Mouse (Mus musculus): ENCODE results near the gene Npy4r.

The Npy4r gene

DNA sequence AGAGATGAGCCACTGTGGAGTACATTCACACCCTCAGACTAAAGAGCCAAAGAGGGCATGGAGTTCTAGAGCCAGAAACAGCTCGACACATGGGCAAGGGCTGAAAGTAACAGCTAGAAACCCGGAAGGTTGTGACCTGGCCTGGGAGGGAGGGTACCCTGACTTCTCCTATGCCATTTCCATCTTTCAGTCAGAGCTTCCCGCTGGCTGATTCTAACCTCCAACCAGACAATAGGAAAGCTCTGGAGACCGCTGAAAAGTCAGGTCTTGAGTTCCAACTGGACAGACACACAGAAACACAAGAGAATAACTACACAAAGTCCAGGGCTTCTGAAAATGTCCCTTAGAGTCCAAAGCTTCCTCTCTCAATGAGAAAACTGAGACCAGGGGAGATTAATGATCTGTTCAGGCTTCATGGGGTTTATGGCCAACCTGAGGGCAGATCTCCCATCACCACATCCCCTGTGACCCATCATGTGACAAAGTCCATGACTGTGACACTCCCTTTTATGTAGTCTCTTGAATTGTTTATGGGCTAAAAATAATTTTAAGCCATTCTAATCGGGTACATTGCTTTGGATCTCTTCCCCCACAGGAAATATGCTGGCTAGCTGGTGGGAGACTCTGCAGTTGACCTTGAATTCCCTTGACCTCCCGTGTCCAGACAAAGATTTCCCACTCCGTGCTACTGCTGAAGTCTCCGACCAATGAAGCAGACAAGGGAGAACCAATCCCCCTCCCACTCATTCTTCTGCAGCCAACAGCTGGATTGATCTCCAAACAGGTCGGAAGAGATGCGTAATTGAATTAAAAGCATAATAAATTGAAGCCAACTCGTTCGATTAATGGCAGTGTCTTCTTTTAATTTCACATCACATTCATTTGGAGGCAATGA is 32.0 kb downstream of the Npy4r start:
- DNase-seq (ENCODE audit: inconsistent ontology term): no peak

DNA sequence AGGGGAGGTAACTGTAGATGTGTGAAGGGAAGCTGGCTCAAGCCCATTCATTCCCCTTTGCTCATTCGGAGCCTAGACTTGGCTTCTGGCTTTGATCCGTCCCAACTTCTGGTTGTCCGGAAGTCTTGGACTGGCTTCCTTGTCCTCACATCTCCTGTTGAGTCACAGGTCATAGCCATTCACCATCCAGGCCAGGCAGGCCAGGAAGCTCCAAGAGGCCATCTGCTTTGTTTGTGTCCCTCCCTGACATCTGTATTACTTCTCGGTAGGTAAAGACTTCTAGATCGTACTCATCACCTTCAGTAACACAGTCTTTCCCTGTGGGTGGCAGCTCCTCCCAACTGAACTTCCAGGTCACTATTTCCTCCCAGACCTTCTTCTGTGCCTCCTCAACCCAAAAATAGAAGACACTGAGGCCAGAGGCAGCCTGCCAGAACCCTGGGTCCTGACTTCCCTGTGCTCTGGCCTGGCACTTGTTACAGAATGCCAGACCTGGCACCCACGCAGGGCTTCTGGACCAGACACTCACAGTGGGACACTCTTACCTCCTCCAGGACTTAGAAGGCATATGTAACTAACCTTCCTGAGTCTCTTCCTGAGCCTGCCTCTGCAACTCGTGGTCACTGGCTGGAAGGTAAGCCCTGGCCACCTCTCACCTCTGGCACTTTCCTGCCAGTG is 33.1 kb downstream of the Npy4r start:
- no peak for DNase-seq (ENCODE audit: inconsistent ontology term)

DNA sequence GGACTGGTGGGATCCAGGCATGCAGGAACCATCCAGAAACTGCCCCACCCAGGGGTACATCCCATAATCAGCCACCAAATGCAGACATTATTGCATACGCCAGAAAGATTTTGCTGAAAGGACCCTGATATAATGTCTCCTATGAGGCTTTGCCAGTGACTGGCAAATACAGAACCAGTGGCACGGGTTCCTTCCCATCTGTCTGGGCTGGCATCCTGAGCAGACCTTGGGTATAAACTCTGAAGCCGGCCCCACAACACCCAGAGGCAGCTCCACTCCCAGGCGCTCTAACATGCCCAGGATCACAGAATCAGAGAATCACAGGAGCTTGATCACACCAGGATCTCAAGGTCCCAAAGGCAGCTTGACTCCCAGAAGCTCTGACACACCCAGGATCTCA is 38.0 kb downstream of the Npy4r start:
- no peak for DNase-seq (ENCODE audit: inconsistent ontology term)

DNA sequence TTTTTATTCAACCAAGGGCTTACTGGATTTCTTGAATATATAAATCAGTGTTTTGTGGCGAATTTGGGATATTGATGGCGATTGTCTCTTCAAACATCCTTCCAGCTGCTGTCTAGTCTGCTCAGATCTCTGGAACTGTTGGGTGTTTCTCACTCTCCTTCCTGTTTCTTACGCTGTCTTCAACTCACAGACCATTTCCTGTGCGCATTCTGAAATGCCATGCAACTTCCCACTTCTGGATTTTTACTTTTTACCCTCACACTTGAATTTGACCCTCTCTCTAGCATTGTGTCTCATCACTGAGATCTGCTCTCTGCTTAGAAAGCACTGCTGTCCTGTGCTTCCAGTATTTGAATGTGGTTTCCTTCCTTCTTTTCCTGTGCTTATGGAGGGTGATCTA is 44.7 kb downstream of the Npy4r start:
- no peak for DNase-seq (ENCODE audit: inconsistent ontology term)

DNA sequence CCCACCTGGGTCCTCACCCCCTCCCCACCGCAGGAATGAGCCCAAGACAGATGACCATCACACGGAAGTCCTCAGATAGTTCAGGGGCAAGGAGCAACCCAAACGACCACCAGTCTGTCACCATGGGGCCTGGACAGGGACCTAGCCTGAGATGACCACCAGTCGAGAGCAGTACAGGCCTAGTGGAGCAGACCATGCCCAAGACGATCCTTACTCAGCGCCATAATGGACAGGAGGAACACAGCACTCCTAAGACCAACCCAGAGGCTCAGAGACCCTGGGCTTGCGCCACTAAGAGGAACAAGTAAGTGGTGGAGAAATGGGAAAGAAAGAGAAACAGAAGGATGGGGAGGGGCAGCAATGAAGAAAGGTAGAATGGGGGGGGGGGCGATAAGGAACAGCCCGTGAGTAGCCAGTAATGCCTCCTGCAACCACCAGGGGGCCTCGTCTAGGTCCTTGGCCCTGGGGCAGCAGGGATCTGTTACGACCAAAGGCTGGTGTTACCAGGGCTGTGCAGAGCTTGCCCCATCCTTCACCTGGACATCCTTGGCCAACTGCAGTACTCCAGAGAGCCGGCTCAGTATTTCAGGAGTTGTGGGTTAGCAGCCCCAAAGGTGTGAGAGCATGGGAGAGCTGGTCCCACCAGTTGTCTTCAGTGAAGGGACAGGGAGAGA is 45.8 kb downstream of the Npy4r start:
- DNase-seq (ENCODE audit: inconsistent ontology term): no peak

DNA sequence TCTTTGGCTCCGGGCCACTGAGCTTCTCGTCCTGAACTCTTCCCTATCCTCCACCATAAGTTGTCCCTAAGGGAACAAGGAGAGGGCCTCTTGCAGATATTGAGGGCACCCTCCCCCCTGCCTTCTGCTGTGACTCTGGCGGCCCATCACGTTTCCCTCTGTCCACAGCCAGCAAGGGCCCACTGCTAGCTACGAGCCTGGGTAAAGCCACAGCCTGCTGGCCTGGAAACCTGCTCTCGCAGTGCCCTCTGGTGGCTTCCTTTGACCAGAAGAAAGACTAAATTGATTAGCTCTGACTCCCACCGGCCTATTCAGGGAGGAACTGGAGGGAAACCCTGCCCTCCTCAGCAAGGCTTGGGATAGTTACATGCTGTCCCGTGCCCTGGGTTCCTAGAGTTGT is 47.4 kb downstream of the Npy4r start:
- peak; percentile 64 for DNase-seq (ENCODE audit: inconsistent ontology term)

DNA sequence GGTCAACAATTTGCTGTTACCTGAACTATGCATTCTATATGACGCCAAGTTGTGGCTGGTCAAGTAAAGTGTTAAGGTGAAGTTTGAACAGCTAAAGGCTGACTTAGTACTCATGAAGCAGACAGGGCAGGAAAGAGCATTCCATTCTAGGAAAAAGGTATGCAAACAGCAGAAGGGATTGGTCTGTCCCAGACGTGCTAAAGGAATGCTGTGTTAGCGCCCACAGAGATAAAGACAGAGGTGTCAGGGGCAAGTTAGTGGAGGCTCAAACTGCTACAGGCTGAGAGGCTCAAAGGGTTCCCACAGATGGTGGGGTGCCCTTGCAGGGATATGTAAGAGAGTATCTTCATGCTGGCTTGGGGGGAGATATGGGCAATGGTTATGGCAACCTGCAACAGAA is 48.4 kb downstream of the Npy4r start:
- DNase-seq (ENCODE audit: inconsistent ontology term): peak; percentile 42

DNA sequence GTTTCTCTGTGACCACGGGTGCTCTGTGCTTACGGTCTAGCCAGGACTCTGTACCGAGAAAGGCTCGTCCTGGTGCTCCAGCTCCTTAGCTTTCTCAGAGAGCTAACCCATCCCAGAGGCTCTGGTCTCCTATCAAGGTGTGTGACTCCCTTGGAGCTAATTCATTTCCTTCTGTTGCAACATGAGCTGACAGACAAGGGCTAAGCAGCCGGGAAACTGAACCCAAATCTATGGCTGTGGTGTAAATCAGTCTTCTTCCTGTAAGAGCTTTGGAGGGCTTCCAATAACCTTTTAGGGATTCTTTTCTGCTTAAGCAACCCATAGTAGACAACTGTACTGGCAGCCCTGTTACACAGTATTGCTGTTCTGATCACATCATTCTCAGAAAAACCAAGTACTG is 49.7 kb downstream of the Npy4r start, which contains the start of gene A630023A22Rik:
TSS of gene A630023A22Rik (minus strand) at position 154 of the 400 bp plus-strand sequence.
- no peak for DNase-seq (ENCODE audit: inconsistent ontology term)

DNA sequence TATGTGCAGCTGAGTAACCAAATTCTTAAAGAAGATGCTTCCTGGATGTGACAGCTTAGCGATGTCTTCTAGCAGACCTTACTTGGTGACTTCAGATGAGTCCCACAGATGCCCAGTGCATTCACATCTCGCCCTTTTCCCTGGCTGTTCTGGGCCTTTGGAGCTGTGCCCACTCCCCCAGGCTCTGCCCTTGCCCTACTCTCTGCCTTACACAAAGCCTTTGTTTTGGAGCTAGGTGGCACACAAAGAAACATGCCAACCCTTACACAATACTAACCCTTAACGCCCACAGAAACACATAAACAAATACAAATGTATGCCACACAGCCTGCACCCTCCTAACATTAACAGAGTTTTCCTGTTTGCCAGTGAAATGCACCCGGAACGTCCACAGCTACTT is 56.1 kb downstream of the Npy4r start:
- DNase-seq (ENCODE audit: inconsistent ontology term): peak; percentile 33

Measured in Muller cell, postnatal 12 days (primary cell).